Mouse (Mus musculus): Measurements from ENCODE around the gene AL732309.1.
A peak's percentile ranks its signal among the peaks of the same experiment; 100 is the strongest.

The AL732309.1 gene

DNA sequence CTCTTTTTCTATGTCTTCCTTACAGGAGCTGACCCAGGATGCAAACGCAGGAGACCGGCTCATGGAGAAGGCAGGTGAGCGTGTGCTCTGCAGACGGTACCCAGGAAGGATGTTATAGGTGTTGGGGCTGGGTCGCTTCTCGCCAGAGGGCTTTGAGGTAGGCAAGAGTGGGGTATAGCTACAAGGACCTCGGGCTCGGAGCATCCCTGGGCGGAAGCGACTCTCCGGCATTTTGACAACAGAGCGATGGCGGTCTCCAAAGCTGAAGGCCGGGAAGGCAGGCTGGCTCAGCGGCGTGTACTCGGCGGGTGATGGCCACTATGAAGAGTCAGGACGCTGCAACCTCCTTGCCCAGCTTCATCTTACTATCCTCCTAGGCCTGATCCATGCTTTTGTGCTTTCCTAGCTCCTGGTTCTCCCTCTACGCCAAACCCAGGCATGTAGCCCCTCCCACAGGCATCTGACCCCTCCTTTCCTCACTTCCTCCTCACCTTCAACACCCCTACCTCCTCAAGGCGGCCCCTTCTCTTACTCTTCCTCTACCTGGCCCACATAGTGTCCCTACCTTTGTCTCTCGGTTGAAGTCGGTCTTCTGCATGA is 33.3 kb downstream of the AL732309.1 start:
- no peak for DNase-seq (ENCODE audit: low spot score)

DNA sequence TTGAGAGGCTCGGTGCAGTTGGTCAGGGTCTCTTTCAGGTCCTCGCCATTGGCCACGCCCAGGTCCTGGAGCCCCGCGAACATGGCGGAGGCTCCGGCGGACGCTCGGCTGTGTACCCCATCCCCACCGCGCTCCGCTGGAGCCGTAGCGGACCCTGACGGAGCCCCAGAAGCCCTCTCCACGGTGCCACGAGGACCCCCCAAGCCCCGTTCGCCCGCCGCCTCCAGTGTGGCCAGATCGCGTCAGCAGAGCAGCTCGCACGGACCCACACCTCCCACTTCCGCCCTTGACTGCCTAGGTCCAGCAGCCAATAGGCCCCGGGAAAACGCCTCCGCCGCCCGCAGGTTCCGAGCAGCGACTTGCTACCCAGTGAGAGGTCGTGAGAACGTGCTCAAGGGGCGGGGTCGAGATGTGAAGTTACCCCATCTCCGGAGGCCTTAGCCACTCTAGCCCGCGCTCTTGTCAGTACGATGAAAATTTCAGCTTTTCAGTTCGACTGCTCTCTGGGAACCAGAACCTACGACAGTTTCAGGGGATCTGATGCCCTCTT is 35.5 kb downstream of the AL732309.1 start, which contains the start of gene Nelfb:
TSS of gene Nelfb (minus strand) at position 369 of the 550 bp plus-strand sequence.
- peak; percentile 82 for DNase-seq (ENCODE audit: low spot score)

DNA sequence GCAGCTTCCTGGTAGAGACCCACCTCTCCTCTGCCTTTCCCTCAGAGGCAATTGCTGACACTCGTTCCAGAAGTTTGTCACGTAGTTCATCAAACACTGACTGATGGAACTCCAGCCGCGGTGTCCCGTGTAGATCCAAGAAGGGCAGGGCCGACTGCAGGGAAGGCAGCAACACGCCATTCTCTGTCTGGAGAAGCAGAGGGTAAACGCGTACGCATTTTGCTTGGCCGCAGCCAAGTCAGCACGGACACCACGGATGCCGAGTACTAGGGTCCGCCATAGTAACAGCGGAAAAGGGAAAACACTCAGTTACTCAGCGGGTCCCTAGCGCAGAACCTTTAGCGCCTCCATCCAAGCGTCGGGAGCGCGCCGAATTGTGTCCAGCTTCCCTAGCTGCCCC is 36.0 kb downstream of the AL732309.1 start:
- DNase-seq (ENCODE audit: low spot score) = no peak

DNA sequence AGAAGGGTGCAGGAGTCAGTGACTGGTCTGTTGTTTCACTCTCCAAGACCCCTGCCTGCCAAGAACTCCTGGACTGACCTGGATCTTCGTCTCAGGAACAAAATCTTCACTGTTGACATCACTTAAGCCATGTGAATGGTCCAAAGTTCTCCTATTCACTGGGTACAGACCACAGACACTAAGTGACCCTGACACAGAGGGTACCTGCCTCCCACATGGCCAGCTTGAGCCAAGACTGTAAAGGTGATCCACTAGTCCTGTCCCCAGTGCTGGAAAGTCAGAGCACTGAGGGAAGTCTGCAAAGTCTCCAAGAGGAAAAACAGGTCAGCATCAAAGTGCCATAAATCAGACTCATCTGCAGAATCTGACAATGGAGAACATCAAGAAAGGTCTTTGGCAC is 39.1 kb downstream of the AL732309.1 start:
- no peak for DNase-seq (ENCODE audit: low spot score)

DNA sequence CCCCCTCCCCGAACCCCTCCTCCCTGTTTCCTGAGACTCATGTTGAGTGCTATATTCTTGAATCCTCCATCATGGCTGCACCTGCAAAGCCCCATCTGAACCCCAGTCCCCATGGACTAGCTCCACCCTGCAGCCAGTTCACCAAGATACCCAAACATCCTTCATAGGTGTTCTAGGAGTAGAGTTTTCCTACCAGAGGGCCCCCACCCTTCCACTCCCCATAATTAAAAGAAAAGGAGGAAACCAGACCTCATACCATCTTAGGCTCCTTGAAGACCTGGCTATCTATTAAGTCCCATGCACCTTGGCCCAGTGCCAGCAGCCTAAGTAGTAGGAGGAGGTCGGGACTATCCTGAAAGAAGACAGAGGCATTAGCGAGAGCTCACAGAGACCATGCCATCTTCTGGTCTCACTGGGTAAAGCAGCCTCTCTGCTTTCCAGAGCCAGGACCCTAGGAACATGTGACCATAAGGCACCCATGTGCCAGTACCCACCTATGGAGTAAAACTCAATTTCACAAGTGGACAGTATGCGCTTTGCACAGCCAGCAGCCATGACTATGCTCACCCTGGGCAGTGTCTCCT is 42.9 kb downstream of the AL732309.1 start:
- no peak for DNase-seq (ENCODE audit: low spot score)

DNA sequence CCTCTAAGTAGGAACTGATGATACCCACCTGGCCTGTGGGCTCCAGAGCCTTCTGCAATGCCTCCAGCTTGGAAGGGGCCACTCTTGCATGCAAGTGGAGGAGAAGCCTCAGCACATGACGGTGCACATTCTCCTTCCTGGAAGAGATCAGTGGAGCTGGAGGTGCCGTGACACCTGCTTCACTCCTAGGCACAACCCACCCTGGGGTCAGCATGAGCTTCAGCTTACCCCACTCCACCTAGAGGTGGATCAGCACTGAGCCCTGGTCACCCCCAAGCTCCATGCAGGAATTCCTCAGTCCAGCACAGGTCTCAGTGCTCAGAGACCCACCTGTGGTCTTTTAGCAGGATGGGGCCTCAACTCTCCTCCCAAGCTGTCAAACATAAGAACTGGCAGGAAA is 46.0 kb downstream of the AL732309.1 start:
- DNase-seq (ENCODE audit: low spot score) = no peak

DNA sequence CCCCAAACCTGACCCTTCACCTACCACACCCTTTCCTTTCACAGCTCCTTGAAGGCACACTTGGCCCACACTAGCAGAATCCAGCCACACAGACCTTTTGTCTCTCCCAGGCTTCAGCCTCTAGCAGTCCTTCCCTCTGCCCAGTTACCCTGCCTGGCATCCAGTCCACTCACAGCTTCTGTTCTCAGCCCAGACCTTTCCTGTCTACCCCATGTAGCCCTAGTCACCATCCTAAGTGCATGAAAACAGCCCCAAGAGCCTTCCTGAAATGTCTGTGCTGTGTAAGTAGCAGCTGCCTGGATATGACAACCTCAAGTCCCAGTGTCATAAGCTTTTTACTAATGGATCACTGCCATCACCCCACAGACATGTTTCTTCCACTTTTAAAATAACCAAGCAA is 48.7 kb downstream of the AL732309.1 start:
- DNase-seq (ENCODE audit: low spot score) = no peak

DNA sequence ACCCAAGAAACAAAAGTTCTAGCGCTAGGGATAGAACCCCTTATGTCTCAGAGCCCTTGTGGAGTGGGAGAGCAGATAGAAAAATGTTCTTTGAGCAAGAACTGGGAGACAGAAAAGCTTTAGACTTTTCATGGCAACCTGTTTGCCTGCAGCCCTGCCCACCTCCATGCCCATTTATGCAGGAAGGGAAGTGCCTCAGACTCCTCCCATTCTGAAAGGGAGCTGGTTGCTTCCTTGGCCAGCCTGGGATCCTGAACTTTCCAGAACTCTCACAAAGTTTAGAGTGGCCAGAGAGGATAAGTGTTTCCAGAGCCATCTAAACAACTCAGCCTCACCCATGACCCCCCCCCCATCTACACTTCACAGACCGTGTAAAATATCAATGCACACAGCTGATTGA is 49.5 kb downstream of the AL732309.1 start:
- no peak for DNase-seq (ENCODE audit: low spot score)

DNA sequence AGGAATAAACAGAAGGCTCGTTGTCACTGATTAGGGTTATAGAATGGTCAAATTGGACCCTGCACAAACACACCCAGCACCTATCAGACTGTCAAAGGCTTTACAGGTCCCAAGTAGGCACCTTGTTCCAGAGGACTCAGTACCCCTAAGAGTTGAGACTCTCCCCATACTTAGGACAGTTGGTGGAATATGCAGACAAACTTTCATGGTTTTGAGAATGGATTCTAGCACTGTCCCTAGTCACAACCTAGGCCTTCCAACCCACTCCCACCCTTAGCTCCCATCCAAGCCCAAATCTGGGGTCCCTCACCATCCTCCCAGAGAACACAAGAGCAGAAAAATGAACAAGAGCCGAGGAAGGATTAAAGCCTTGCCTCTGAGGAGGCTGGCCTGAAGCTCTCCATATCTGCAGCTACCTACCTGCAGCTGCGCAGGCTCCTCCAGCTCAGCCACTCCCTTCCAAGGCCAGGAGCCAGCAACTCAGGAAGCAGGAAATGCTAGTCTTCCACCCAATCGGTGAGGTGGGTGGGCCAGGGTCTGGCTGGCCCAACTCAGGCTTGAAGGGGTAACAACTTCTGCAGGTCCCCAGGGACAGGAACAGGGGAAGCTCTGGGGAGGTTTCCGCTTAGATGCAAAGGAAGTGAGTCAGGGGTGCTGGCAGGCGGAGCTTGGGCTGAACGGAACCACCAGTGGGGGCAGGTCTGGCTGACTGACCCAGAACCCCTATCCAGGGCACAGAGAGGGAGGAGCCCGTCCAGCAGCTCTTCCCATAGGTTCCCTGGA is 50.3 kb downstream of the AL732309.1 start, which contains the start of gene Tor4a:
TSS of gene Tor4a (minus strand) at position 715 of the 783 bp plus-strand sequence.
- no peak for DNase-seq (ENCODE audit: low spot score)

DNA sequence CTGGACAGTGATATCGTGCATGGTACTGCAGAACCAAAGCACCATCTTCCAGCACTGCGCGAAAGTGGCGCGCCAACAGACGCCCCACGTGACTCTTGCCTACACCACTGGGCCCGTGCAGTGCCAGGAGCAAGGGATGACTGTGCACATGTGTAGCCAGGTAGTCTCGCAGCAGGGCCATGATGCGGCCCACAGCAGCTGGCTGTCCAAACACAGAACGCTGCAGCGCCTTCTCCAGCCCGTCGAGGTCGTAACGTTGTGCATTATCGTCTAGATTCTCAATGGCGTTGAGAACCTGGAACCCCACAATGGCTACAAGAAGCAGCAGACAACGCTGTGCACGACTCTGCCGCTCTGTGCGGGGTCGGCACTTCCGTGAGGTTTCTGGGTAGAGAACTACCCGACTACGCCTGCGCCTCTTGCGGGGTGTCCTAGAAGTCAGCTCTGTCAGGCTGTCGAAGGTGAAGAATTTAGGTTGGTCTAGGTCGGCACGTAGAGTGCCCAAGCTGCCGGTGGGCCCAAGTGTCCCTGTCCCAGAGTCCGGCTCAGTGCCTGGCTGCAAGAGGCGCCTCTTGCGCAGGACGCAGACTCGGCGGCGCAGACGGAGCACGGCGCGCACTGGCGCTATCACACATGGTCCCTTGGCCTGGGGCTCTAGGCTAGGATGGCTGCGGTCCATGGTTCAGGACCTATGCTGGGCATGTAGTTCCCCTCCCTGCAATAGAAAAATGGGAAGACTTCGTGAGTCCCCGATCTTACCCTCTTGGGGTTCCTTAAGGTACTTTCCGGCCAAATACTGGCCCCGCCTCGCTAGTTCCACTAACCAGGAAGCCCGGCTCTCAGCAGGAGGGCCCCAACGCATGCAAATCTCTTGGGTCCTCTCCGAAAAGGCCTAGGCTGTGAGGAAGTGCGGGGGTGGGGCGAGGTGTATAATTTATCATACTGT is 51.2 kb downstream of the AL732309.1 start:
- DNase-seq (ENCODE audit: low spot score) = peak; percentile 54
